Mouse (Mus musculus): ENCODE measurements at regions not wholly inside any gene's neighbourhood (a gene's known extent, or its start where the extent isn't known, plus 50 kb on each side); places are given as distances from the start of the nearest gene placed in this dataset.

GRCm38 (mm10) chr8:23571338-23571737, 1154.3 kb downstream of the Adam3 start:
- in situ Hi-C loops (cut with MboI; ENCODE audit: low pct_unique_long_range_greater_than_20kb in 1 of 2, low sequenced_read_pairs in 2 of 2, unreplicated experiment in 1 of 2) = no loop called here

- in situ Hi-C loops (cut with MboI; ENCODE audit: low pct_unique_long_range_greater_than_20kb in 1 of 2, low sequenced_read_pairs in 2 of 2, unreplicated experiment in 1 of 2) = no loop called here
Observed at GRCm38 (mm10) chr8:23580106-23580505, 1145.5 kb downstream of the Adam3 start.

GRCm38 (mm10) chr8:23580701-23581100, 1145.0 kb downstream of the Adam3 start:
- in situ Hi-C loops (cut with MboI; ENCODE audit: low pct_unique_long_range_greater_than_20kb in 1 of 2, low sequenced_read_pairs in 2 of 2, unreplicated experiment in 1 of 2) = no loop called here

Measured in mouse embryonic stem cell (cell line).